Mouse (Mus musculus) urinary bladder, postnatal 10 days (tissue): ENCODE results near the gene Tbc1d19.

Experiments used
- DNase-seq: peaks from one replicate; pipeline ENCODE4 v3.0.0; 2022; ENCODE audit warnings: low spot score

The Tbc1d19 gene

DNA sequence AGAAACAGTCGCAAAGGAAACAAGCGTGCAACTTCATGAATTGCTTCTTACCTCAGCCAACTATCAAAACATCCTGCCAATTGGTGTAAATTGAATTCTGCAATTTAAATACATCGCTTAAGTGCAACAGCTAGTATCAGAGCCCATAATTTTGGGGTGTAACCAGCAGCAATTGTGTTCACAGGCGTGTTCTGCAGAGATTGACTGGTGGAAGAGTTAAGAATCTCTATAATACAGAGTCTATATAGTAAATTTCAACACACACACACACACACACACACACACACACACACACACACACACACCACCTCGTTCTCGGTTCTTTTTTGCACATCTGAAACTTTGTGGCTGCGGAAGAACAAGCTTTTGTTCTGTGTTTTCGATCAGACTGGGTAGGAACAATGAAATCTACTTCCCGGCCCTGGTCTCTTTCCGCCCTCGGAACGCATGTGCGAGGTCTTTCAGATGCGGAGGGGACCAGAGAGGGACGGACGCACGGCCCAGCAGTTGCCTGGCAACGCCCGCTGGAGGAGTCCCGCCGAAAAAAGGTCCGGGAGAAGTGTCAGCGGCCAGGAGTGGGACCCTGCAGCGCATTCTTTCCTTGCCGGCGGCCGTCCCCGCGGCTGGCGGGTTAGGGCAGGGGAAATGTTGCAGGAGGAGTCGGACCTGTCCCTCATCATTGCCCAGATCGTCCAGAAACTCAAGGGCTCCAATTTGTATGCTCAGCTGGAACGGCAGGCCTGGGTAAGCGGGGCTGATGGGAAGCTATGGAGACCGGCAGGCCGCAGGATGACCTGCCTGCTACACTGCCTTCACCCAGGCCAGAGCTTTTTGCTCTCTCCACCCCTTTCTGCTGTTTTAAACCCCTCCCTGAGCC lies at the start of gene Tbc1d19:
Gene Tbc1d19 (plus strand): TSS at position 492 of the 877 bp plus-strand sequence.
- peak; percentile 32 for DNase-seq

DNA sequence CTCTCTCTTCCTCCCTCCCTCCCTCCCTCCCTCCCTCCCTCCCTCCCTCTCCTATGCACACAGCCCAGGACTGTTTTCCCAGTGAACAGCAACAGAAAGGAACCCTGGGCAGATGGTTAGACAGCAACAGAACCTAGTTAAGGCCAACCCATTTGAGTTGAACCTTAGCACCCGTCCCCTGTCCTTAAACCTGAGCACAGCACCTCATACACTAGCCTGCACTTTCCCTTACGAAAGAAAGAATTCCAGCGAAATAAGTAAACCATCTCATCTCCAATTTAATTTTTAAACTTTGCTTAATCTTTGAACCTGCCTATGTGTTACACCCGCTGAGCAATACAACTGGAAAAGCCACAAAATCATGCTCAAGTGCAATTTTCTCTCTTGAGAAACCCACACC lies 49.5 kb upstream of the Tbc1d19 start:
- no peak for DNase-seq

DNA sequence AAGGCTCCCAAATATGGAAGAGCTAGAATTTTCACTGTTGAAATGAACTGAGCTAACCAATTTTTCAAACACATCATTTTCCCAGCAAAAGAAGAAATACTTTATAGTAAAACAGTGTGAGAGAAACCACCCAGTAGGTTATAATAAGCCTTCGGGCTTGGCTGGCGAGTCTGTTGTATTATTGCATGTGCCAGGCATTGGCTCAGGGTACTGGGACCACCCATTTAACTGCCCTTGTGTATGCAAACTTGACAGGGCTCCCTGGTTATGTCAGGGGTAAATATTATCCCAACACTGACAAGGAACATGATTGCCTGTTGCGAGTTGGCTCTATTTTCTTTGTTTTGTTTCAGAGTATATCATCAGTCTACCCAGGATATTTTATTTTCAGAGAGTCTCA lies 48.5 kb upstream of the Tbc1d19 start:
- no peak for DNase-seq

- no peak for DNase-seq
Measured at GRCm38 (mm10) chr5:53761346-53761745, 48.1 kb upstream of the Tbc1d19 start.

GRCm38 (mm10) chr5:53784818-53785520 lies 24.4 kb upstream of the Tbc1d19 start:
- no peak for DNase-seq

- DNase-seq: no peak
Measured at GRCm38 (mm10) chr5:53801379-53801778, 8.0 kb upstream of the Tbc1d19 start.

DNA sequence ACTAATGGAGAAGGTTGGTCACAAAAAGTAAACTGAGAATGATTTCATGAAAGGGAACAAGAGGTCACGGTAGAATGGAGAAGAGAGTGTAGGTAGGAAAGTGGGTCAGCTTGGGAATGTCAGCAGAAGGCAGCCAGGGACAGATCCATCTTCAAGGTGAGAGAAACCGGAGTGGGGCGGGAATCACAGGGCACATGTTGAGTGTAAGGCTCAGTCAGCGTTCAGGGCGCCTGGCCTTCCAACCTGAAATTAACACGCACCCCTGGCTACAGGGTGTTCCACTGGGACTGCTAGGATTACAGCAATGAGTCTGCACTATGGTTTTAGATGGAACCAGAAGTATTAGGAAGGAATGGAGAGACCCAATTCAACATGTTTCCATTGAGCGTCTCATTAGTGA lies 10.3 kb downstream of the Tbc1d19 start:
- no peak for DNase-seq

- DNase-seq: no peak
Measured at GRCm38 (mm10) chr5:53825886-53826285, 16.5 kb downstream of the Tbc1d19 start.

- DNase-seq: no peak
Measured at GRCm38 (mm10) chr5:53834489-53834888, 25.1 kb downstream of the Tbc1d19 start.

- no peak for DNase-seq
Measured at GRCm38 (mm10) chr5:53841256-53841655, 31.9 kb downstream of the Tbc1d19 start.

DNA sequence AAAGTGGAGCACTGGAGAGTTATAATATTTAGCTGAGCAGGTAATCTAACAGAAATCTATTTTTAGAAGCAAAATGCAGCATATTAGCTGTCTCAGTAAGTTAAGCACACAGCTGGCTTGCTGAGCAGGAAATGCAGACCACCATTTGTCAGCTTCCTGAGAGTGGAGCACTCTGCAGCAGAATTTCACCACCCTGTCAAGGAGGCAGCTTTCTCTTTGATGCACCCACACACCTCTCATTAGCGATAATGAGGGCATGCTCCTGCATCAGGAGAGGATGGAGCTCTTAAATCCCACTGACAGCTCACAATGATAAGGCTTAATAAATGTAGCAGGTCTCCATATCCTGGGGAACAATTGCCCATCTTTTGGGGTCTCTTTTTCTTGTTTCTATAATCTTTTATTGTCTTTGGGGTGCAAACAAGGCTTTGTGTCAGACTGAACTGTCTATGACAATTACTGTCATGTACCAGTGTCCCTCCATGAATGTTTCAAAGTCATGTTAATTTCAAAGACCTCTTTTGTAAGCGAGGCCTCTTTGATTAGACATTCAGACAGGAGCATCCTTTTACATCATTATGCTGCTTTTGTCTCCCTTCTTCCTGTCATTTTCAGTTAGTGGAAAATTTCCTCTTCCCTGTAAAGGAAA lies 39.0 kb downstream of the Tbc1d19 start:
- DNase-seq: no peak

- DNase-seq: no peak
Measured at GRCm38 (mm10) chr5:53852574-53852973, 43.2 kb downstream of the Tbc1d19 start.

- no peak for DNase-seq
Measured at GRCm38 (mm10) chr5:53854561-53854960, 45.2 kb downstream of the Tbc1d19 start.

DNA sequence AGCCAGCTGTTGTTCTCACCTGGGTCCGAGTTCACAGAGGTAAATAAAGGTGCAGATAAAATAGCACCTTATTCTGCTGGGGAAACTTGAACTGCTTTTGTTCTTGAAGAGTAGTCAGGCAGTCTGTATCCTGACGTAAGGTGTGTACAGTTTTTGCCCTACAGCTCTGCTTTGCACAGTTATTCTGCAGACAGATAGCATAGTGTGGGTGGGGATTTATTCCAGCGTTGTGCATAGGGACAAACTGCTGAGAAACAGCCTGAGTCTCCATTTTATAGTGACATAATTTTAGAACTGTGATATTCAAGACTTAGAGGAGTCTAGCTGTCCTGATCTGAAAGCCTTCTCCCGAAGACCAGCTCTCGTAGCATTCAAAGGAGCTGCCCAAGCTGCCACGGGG lies 46.6 kb downstream of the Tbc1d19 start:
- DNase-seq: no peak

DNA sequence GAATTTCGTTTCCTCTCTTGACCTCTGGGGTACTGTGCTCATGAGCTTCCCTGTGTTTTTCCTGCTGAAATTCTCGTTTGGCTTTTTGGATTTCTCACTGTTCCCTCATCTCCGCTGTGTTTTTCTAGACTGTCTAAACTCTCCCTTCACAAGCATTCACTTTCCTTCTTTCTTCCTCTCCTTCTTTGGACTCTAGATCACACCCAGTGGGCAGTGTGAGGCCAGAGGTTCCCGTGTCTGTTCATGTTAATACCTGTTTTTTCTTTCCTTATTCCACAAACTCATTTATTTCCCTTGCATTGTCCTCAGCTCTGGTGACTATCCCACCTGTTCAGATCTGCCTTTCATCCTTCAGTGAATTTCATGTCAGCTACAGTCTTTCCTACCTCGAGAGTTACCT lies 55.7 kb downstream of the Tbc1d19 start:
- no peak for DNase-seq

DNA sequence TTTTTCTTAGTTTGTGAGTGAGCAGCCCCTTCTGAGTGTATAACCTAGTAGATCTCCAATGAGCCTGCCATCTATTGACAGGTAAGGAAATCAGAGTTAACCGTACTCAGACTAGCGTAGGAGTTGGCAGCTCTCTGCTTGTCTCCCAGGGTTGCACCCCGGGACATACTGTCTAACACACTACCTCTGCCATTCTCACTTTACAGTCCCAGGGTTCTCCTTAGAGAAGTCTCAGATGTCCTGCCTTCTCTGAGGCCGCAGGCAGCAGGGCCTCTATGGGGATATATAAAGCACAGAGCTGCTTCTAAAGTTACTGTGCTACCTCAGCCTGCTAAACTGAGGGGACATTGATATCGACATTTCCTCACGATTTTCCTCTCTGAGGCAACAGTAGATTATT lies 56.6 kb downstream of the Tbc1d19 start:
- no peak for DNase-seq

- DNase-seq: no peak
Measured at GRCm38 (mm10) chr5:53871665-53872312, 62.4 kb downstream of the Tbc1d19 start.

DNA sequence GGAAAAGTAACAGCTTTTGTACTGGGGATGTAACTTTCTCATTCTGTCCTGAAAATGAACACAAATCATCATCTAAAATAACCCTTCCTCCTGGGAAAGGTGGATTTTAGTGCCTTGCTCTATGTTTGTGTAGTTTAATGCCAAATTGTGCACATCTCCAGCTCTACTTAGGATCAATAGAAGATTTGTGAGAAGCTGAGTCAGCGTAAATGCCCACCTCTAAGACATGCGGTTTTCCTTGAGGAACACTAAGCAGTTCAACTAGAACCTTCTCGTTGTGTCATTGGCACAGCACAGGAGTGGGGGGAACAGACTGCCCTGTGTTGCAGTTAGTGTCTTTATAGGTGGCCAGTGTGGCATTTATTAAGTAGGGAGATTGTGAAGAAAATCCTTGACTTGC lies 65.6 kb downstream of the Tbc1d19 start:
- no peak for DNase-seq

- no peak for DNase-seq
Measured at GRCm38 (mm10) chr5:53880724-53881123, 71.3 kb downstream of the Tbc1d19 start.

GRCm38 (mm10) chr5:53881381-53881990 lies 72.1 kb downstream of the Tbc1d19 start:
- no peak for DNase-seq

DNA sequence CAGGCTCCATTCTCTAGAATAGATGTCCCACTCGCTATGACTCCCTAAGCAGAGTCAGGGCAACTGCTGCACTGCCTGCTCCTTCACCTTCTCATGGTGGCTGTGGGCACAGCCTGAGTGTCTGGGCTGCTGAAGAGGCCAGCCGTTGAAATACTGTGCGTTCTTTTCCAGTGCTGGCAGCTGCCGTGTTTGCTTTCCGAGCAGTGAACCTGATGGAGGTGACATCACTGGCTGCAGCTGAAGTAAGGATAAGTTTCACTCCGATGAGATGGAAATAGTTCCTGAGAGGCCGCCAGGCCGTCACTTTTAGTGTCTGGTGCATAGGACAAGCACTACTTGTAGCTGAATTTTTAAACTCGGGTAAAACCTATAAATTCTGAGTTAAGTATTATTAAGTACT lies 92.0 kb downstream of the Tbc1d19 start:
- DNase-seq: no peak

DNA sequence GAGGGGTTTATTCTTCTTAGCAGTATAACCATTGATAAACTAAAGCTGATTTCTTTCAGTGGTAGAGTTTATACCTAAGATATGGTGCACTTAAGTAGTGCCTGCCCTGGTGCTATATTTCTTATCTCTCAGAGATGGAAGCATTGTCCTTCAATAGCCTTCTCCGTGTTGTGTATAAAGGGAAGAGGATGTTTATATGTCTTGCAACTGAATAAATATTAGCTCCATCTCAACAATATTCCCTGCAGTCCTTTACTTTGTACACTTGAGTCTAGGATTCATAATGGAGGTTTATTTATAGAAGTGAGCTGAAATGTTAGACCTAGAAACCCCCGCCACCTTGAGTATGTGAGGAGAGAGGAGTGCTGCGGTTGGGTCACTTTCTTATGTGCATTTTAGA lies 93.4 kb downstream of the Tbc1d19 start:
- no peak for DNase-seq
